Mouse (Mus musculus) kidney, embryonic 14.5 days (tissue): Measurements from ENCODE around the gene St6galnac3. TPM values are rescaled to one million over a fixed set of nuclear protein-coding genes. Genes with fewer than 3 reads are reported as not detected.
A peak's percentile ranks its signal among the peaks of the same experiment; 100 is the strongest.

Experiments used
- ATAC-seq: fragments of 200-750 bp; cut with Nextera tagmentation; 2 replicates; pipeline ENCODE4 v1.8.0; 2017; ENCODE audit warnings: moderate number of reproducible peaks, mild to moderate bottlenecking, moderate TSS enrichment, moderate library complexity; ENCODE audit not compliant: low FRiP score, low TSS enrichment
- H3K27ac ChIP-seq: fragments of 300-500 bp; sonication (generic); 2 replicates; pipeline ENCODE4 v1.5.1; 2014; ENCODE audit warnings: low read depth, mild to moderate bottlenecking, low read length, moderate library complexity, mixed read lengths
- H3K27me3 ChIP-seq: fragments of 300-500 bp; sonication (generic); 2 replicates; pipeline ENCODE4 v1.6.1; 2014; ENCODE audit warnings: mild to moderate bottlenecking, low read length; ENCODE audit not compliant: control insufficient read depth, insufficient read depth
- H3K36me3 ChIP-seq: fragments of 300-500 bp; sonication (generic); 2 replicates; pipeline ENCODE4 v1.6.1; 2014; ENCODE audit warnings: low read length, mixed read lengths; ENCODE audit not compliant: control insufficient read depth, insufficient read depth
- H3K4me1 ChIP-seq: fragments of 300-500 bp; sonication (generic); 2 replicates; pipeline ENCODE4 v1.6.1; 2014; ENCODE audit warnings: low read length, mixed read lengths; ENCODE audit not compliant: control insufficient read depth, insufficient read depth
- H3K4me2 ChIP-seq: fragments of 300-500 bp; sonication (generic); replicated peaks from 2 replicates; pipeline ENCODE4 v1.6.1; 2014; ENCODE audit warnings: low read depth, mild to moderate bottlenecking, low read length
- H3K4me3 ChIP-seq: fragments of 300-500 bp; sonication (generic); 2 replicates; pipeline ENCODE4 v1.5.1; 2014; ENCODE audit warnings: mild to moderate bottlenecking, low read length
- H3K9ac ChIP-seq: fragments of 300-500 bp; sonication (generic); 2 replicates; pipeline ENCODE4 v1.6.1; 2014; ENCODE audit warnings: low read depth, mild to moderate bottlenecking, low read length, moderate library complexity
- H3K9me3 ChIP-seq: fragments of 300-500 bp; sonication (generic); 2 replicates; pipeline ENCODE4 v1.6.1; 2016; ENCODE audit warnings: low read length; ENCODE audit not compliant: control insufficient read depth
- WGBS: fragments of 180-500 bp; shearing (Covaris S2); extraction: QIAGEN DNeasy Blood & Tissue Kit; methylation state at CpG from one replicate; pipeline ENCODE4 v1.1.7; 2014; 5-methylcytosine and 5-hydroxymethylcytosine counted together
- microRNA-seq: library from miRNA; unstranded; fragments of <30 nt; microRNA quantifications from one replicate; pipeline ENCODE4, GENCODE M21; 2016
- polyA plus RNA-seq: library from polyadenylated mRNA; unstranded; fragments of >200 nt; fragmentation: Nextera tagmentation; extraction: Ambion mirVana; gene quantifications from 2 replicates; pipeline ENCODE4 v1.2.1, GENCODE M21; 2014

Gene St6galnac3
- polyA plus RNA-seq, 1 experiment from 2014 or later = 63.8 TPM

- Histone ChIP-seq H3K9ac (no peak overlapping the region), H3K4me2 (no peak overlapping the region), H3K4me1 (no peaks in the 10 kb centered on the region), H3K27me3 (no peaks in the 10 kb centered on the region), H3K9me3 (no peaks in the 10 kb centered on the region), H3K4me3 (no peak overlapping the region), H3K27ac (no peak overlapping the region), H3K36me3 (no peaks in the 10 kb centered on the region)
- 44% methylated on average over 9 of the region's 9 CpGs for WGBS
- no peak for ATAC-seq
These were observed 563.3 kb downstream of the St6galnac3 start for GRCm38 (mm10) chr3:153161676-153162075.

- peak; percentile 55; the same call in 1 of the 2 replicates for ATAC-seq
- Histone ChIP-seq H3K4me2 (no peak overlapping the region), H3K27me3 (no peaks in the 10 kb centered on the region), H3K9ac (no peak overlapping the region), H3K36me3 (no peaks in the 10 kb centered on the region), H3K9me3 (no peaks in the 10 kb centered on the region), H3K4me1 (no peaks in the 10 kb centered on the region), H3K27ac (no peak overlapping the region), H3K4me3 (no peak overlapping the region)
- WGBS = 63% methylated on average over 5 of the region's 5 CpGs
These were observed 564.3 kb downstream of the St6galnac3 start for GRCm38 (mm10) chr3:153160683-153161082.

- 39% methylated on average over 2 of the region's 2 CpGs for WGBS
- H3K36me3 ChIP-seq = no peaks in the 10 kb centered on the region
- no peaks in the 10 kb centered on the region for H3K9me3 ChIP-seq
- ATAC-seq = 0 out of 2 replicates have a peak, but pooled peaks have one; percentile 73
- H3K9ac ChIP-seq = no peak overlapping the region
- no peaks in the 10 kb centered on the region for H3K27me3 ChIP-seq
- H3K4me3 ChIP-seq = no peak overlapping the region
- no peak overlapping the region for H3K4me2 ChIP-seq
- H3K4me1 ChIP-seq = no peaks in the 10 kb centered on the region
- no peak overlapping the region for H3K27ac ChIP-seq
These were observed 576.1 kb downstream of the St6galnac3 start for GRCm38 (mm10) chr3:153148887-153149286.

Small RNA genes within 50 kb of the gene (microRNA-seq; reads per million reads assigned to microRNA genes)
- gene Gm27405 = not detected

Other genes starting within 250 kb of the St6galnac3 start
- gene Asb17, start 119.0 kb upstream of the St6galnac3 start, polyA plus RNA-seq = not detected in 2 replicates
- 0.17 and 0.35 TPM in 2 replicates for gene Msh4, start 181.0 kb upstream of the St6galnac3 start, polyA plus RNA-seq
- gene Rabggtb, start 187.8 kb upstream of the St6galnac3 start, polyA plus RNA-seq = 62.5 and 68.2 TPM in 2 replicates
- 73.4 and 81.1 TPM in 2 replicates for gene Acadm, start 219.5 kb upstream of the St6galnac3 start, polyA plus RNA-seq
- gene Slc44a5, start 248.3 kb upstream of the St6galnac3 start, polyA plus RNA-seq = 0.44 and 0.81 TPM in 2 replicates